Mouse (Mus musculus) right cerebral cortex, postnatal 25 days (tissue): ENCODE results near the gene Pts.

ENCODE experiments used
- DNase-seq: peaks from one replicate; pipeline ENCODE4 v3.0.0; 2022

Pts gene

DNA sequence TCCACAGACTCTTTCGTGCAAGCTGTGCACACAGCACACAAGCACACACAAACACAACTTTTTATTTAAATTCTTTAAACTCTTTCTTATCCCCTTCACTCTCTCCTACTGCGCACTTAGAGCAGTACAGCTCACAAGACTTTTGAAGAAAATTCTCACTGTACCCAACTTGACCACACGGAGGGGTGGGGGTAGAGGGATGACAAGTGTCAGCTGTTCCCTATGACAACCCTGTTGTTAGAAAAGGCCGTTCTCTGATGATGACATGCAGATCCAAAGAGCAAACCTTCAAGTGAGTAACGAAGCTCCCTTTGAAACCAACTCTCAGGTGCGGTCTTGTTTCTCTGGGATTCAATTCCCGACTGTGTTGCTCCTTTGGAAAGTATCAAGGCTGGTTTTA lies 664 bp downstream of the Pts start:
- no peak for DNase-seq

- DNase-seq: no peak
Observed at GRCm38 (mm10) chr9:50525585-50525984, 2.9 kb downstream of the Pts start.

GRCm38 (mm10) chr9:50524936-50525335 lies 3.6 kb downstream of the Pts start:
- DNase-seq: no peak

GRCm38 (mm10) chr9:50522574-50522973 lies 6.0 kb downstream of the Pts start:
- DNase-seq: no peak

GRCm38 (mm10) chr9:50521562-50521961 lies 7.0 kb downstream of the Pts start:
- DNase-seq: no peak

DNA sequence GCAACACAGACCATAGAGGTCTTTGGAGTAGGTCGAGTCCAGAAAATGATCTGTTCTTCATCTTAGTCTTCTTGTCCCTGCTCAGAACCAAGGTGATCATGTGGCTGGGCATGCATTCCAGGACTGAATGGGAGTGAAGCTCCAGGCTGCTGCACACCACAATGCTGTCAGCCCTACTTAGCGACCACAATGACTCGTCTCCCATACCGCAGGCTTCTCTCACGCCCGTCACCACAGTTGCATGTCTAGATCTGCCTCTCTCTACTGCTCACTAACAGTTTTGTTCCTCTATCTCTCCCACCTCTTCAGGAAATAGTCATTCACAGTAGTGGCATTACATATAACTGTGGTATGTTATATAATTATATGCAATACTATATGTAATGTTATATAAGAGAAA lies 7.8 kb downstream of the Pts start:
- DNase-seq: no peak

- no peak for DNase-seq
Observed at GRCm38 (mm10) chr9:50518781-50519180, 9.7 kb downstream of the Pts start.

- no peak for DNase-seq
Observed at GRCm38 (mm10) chr9:50515462-50515861, 13.1 kb downstream of the Pts start.

DNA sequence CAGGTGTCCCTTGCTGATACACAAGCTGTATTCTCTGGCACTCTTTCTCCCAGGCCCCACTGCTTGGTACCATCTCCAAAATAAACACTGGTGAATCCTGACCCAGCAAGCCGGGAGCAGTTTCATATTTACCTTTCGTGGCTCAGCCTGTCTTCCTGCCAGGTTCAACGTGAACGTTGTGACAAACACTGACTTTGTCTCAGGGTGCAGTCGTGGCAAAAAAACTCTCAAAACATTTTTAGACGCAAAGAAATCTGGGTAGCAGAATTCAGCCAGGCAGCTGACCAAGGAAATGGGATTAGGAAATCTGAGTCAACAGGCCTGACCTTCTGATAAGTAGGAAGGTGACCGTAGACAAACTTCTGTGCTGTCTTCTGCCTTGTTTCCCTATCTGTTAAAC lies 21.0 kb downstream of the Pts start:
- no peak for DNase-seq

- DNase-seq: no peak
Observed at GRCm38 (mm10) chr9:50505405-50505804, 23.1 kb downstream of the Pts start.

- no peak for DNase-seq
Observed at GRCm38 (mm10) chr9:50502949-50503348, 25.6 kb downstream of the Pts start.

DNA sequence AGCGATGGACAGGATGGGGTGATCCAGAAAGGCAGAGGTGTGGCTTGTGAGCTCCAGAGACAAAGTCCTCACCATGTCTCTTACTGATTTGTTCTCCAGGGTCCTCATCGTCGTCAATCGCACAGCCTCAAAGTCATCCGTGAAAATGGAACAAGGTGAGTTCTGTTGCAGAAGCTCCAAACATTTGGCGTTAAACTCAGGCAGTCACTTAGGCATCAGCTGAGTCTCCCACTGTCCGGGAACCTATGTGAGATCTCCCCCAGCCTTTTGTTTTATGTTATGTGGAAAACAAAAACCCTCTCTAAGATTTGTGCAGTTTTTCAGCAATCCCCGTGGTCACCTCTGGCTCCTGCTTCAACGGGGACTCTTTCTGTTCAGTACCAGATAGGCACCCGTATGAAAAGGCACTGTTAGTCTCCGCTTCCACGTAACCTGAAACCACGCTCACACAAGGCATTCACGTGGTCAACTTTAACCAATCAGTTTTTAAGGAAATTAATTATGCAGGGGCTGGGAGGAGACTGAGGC lies 27.5 kb downstream of the Pts start:
- DNase-seq: no peak

DNA sequence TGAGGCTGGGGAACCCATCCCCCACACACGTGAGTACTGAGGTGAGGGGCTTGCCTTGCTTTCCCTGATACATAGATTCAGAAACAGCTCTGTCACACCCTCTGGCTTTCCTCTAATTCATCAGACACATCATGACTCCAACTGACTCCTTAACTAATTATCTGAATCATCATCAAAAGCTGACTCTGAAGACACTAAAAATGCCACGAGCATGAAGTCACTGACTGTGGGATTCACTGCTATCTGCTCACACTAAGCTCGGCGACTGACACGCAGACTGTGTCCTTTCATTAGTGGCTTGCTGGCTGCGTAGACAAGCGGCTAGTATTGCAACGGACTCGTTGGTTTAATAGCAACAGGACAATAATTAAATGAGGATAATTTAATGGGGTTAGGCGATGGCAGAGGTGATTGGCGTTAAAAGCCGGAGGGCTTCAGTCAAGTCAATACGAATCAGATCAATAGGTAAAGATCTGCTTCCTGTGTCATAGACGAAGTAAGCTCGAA lies 28.0 kb downstream of the Pts start:
- no peak for DNase-seq

DNA sequence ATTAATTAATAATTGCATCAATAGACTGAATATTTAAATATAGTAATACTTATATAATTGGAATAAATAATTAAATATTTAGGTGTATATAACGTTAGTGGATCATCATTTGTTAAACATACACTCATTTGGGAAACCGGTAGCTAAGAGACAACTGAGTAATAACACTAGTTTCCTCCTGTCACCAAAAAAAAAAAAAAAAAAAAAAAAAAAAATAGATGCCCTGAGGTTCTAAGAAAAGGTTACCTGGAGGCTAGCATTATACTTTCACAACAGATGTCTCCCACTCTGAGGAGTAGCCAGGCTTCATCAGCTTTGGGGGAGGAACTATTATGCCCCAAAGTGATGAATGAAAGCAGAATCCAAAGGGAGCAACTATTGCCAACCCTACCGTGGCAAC lies 28.7 kb downstream of the Pts start:
- DNase-seq: no peak

DNA sequence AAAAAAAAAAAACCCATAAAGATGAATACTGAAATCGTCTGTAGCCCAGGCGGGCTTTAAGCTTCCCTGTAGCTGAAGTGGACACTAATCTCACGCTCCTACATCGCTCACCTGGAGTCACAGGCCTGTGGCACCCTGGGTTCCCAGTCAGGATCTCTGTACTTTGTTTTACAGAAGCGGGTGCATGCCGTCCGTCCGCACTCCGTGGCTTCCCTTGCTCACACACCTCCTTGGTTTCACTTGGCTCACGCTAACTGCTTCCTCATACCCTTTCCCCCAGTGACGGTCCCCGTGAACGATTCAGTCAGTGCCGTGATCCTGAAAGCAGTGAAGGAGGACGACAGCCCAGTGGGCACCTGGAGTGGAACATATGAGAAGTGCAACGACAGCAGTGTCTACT lies 29.7 kb downstream of the Pts start:
- no peak for DNase-seq

GRCm38 (mm10) chr9:50497536-50497935 lies 31.0 kb downstream of the Pts start:
- DNase-seq: no peak

DNA sequence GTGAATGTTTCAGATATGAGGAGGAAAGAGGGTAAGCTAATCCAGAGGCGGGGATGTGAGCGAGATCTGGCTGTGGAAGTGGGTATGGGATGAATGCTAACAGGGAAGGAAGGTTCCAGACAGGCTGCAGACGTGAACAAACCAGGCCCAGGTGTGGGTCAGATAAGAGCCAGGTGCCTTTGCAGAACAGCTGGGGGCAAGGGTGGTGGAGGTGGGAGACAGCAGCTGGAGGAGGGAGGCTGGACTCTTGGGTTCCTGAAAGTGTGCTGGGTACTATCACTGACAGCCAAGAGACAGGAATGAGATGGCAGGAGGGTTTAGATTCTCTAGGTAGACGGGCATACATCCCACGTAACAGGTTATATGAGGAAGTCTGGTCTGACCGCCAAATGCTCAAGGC lies 31.4 kb downstream of the Pts start:
- DNase-seq: no peak

DNA sequence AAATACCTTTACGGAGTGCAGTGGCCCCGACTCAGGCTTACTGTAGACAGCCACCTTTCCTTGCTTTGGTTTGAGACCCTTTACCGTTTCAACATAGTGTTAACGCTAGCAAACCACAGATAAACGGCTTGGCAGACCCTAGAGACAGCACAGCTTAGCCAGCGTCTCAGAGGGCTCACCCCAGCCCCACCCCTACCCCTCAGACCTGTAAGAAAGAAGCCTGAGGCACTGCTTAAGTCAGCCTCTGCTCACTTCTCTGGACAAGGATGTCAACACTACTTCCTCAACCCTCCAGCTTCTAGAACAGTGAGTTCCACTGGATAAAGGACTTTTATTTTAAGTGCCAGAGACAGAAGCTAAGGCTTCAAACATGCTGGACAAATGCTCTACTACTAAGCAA lies 32.0 kb downstream of the Pts start:
- no peak for DNase-seq

- DNase-seq: no peak
Observed at GRCm38 (mm10) chr9:50496151-50496505, 32.4 kb downstream of the Pts start.

GRCm38 (mm10) chr9:50495405-50496150 lies 32.9 kb downstream of the Pts start:
- DNase-seq: no peak

DNA sequence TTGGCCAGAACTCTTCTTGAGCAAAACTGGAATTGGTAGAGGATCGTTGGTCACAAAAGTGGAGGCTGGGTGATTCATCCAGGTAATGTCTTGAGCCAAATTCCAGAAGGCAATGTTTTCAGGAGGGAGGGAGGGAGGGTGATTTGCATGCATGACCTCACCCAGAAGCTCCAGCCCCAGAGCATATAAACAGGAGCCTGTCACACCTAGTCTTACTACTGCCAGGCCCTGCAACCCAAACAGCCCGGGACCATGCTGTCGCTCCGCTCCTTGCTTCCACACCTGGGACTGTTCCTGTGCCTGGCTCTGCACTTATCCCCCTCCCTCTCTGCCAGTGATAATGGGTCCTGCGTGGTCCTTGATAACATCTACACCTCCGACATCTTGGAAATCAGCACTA lies 34.2 kb downstream of the Pts start, which contains the start of gene Plet1:
Plet1 (plus strand) TSS at position 215 of the 400 bp plus-strand sequence.
- DNase-seq: no peak

GRCm38 (mm10) chr9:50493777-50494176 lies 34.7 kb downstream of the Pts start:
- no peak for DNase-seq

GRCm38 (mm10) chr9:50491531-50492045 lies 36.9 kb downstream of the Pts start:
- DNase-seq: no peak

DNA sequence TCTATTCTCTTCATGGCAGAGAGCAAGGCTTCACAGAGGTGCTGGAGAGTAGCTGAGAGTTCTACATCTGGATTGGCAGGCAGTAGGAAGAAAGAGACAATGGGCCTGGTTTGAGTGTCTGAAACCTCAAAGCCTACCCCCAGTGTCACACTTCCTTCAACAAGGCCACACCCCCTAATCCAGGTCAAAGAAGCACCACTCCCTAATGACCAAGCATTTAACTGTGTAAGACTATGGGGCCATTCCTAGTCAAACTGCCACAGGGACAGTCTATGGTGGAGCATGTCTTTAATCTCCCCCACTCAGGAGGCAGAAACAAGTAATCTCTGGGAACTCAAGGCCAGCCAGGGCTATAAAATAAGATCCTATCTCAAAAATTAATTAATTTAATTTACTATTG lies 37.7 kb downstream of the Pts start:
- no peak for DNase-seq

DNA sequence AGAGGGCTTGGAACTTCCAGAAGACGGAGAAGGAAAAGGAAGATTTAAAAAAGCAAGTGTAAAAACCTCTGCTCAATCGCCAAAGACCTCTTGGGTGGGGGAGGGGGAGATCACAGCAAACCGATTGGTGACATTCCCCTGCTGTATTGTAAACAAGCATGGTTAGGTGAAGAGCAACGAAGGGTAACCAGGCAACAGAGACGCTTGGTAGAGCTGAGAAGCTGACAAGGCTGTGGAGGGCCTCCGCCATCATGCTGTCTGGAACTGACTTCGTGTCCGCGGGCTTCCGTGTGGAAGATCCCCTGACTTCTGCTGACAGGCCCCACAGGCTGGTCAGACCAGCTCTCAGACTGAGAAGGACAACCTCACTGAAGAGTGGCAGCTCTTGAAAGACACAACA lies 43.0 kb downstream of the Pts start:
- no peak for DNase-seq
